Mouse (Mus musculus) Patski (cell line): Measurements from ENCODE around the gene 1110059E24Rik. TPM values are rescaled to one million over a fixed set of nuclear protein-coding genes. Genes with fewer than 3 reads are reported as not detected.

ENCODE experiments used
- ATAC-seq: fragments of 100-300 bp; one replicate; pipeline ENCODE4 v1.8.0; 2021
- CTCF ChIA-PET: fragments of 350-600 bp; sonication (Branson Sonifier 250); formaldehyde crosslinking; loops from one replicate; lab custom pipeline; 2022; ENCODE audit warnings: inconsistent platforms; lab: Charles Lee
- POLR2A ChIA-PET: fragments of 350-600 bp; sonication (Branson Sonifier 250); formaldehyde crosslinking; loops from one replicate; lab custom pipeline; 2022; ENCODE audit warnings: antibody characterized with exemption, inconsistent platforms; lab: Charles Lee
- DNase-seq: peaks from one replicate; pipeline ENCODE4 v3.0.0-alpha.2; 2011; ENCODE audit warnings: low read depth, low spot score
- H3K27me3 ChIP-seq: fragments of 371-371 bp; one replicate; pipeline ENCODE4 v1.5.1; 2021
- CTCF ChIP-seq: fragments of 100-300 bp; IDR thresholded peaks from one replicate; pipeline ENCODE4 v1.5.1; 2021
- in situ Hi-C: fragments of 300-500 bp; cut with MboI; formaldehyde crosslinking; loops from 3 replicates; pipeline ENCODE4 v1.11.1; 2018; ENCODE audit warnings: low pct_unique_long_range_greater_than_20kb, mixed read lengths
- polyA plus RNA-seq: library from polyadenylated mRNA; unstranded; gene quantifications from one replicate; pipeline ENCODE4 v1.2.3, GENCODE M21; 2021

1110059E24Rik gene
- polyA plus RNA-seq, 1 experiment from 2014 or later: 37.7 TPM

GRCm38 (mm10) chr19:21581404-21581803, 71.4 kb downstream of the 1110059E24Rik start:
- TF ChIP-seq CTCF: no peak
- CTCF ChIA-PET: no interaction called here
- ATAC-seq (no peak), DNase-seq (no peak)
- H3K27me3 ChIP-seq: no peaks in the 10 kb centered on the region
- in situ Hi-C loops: no loop called here
- POLR2A ChIA-PET: no interaction called here

- ChIA-PET CTCF (no interaction called here), POLR2A (no interaction called here)
- ATAC-seq: no peak
- no peak for DNase-seq
- no peak for TF ChIP-seq CTCF
- in situ Hi-C loops: no loop called here
- no peaks in the 10 kb centered on the region for H3K27me3 ChIP-seq
Measured at GRCm38 (mm10) chr19:21579896-21580295, 72.9 kb downstream of the 1110059E24Rik start.

GRCm38 (mm10) chr19:21577443-21577842, 75.3 kb downstream of the 1110059E24Rik start:
- no peak for DNase-seq

GRCm38 (mm10) chr19:21571986-21572385, 80.8 kb downstream of the 1110059E24Rik start:
- no peak for TF ChIP-seq CTCF
- DNase-seq (no peak), ATAC-seq (no peak)
- ChIA-PET CTCF (interaction anchor here (0.9 to 3.5 kb wide), 4 partner anchors 144 to 187 kb away, joined by 3 to 30 read pairs (median 3); no protein-coding TSS in a partner anchor), POLR2A (interaction anchor here (0.5 to 0.8 kb wide), 2 partner anchors 27 to 40 kb away, joined by 3 read pairs; no protein-coding TSS in a partner anchor)
- peaks cover 14% of the 10 kb centered on the region for H3K27me3 ChIP-seq
- in situ Hi-C loops: loop anchor here (5.0 kb wide), 2 partner anchors 175 to 735 kb away; no protein-coding TSS in a partner anchor

More at GRCm38 (mm10) chr19:21577443-21577842, 75.3 kb downstream of the 1110059E24Rik start:
- no peak for ATAC-seq
- H3K27me3 ChIP-seq: peaks cover 7% of the 10 kb centered on the region
- in situ Hi-C loops: no loop called here
- POLR2A ChIA-PET: no interaction called here
- TF ChIP-seq CTCF: no peak
- CTCF ChIA-PET: interaction anchor here (1.6 kb wide), 1 partner anchor 170 kb away, joined by 5 read pairs; no protein-coding TSS in a partner anchor

- CTCF ChIA-PET: interaction anchor here (0.9 to 3.5 kb wide), 5 partner anchors 145 to 187 kb away, joined by 3 to 30 read pairs (median 3); no protein-coding TSS in a partner anchor
- POLR2A ChIA-PET: interaction anchor here (0.5 to 0.8 kb wide), 2 partner anchors 27 to 41 kb away, joined by 3 read pairs; no protein-coding TSS in a partner anchor
- in situ Hi-C loops: loop anchor here (5.0 kb wide), 2 partner anchors 176 to 736 kb away; no protein-coding TSS in a partner anchor
- TF ChIP-seq CTCF: peak; percentile 86
- ATAC-seq (peak; percentile 76), DNase-seq (peak; percentile 13)
- peaks cover 14% of the 10 kb centered on the region for H3K27me3 ChIP-seq
Measured at GRCm38 (mm10) chr19:21571223-21571980, 81.4 kb downstream of the 1110059E24Rik start.

- in situ Hi-C loops: loop anchor here (5.0 kb wide), 2 partner anchors 177 to 737 kb away; no protein-coding TSS in a partner anchor
- CTCF ChIA-PET: interaction anchor here (0.9 to 3.5 kb wide), 2 partner anchors 171 to 177 kb away, joined by 3 to 30 read pairs; no protein-coding TSS in a partner anchor
- ATAC-seq: peak; percentile 13
- H3K27me3 ChIP-seq: peaks cover 14% of the 10 kb centered on the region
- DNase-seq: no peak
- POLR2A ChIA-PET: no interaction called here
- no peak for TF ChIP-seq CTCF
Measured at GRCm38 (mm10) chr19:21570778-21571177, 82.0 kb downstream of the 1110059E24Rik start.

GRCm38 (mm10) chr19:21568528-21569185, 84.1 kb downstream of the 1110059E24Rik start:
- POLR2A ChIA-PET: no interaction called here

GRCm38 (mm10) chr19:21567933-21568332, 84.8 kb downstream of the 1110059E24Rik start:
- in situ Hi-C loops: loop anchor here (10.0 kb wide), 1 partner anchor 713 kb away; no protein-coding TSS in a partner anchor
- H3K27me3 ChIP-seq: peaks cover 8% of the 10 kb centered on the region
- ChIA-PET POLR2A (no interaction called here), CTCF (no interaction called here)
- no peak for TF ChIP-seq CTCF
- ATAC-seq (no peak), DNase-seq (no peak)

More at GRCm38 (mm10) chr19:21568528-21569185, 84.1 kb downstream of the 1110059E24Rik start:
- no peak for DNase-seq
- H3K27me3 ChIP-seq: peaks cover 14% of the 10 kb centered on the region
- CTCF ChIA-PET: interaction anchor here (1.9 kb wide), 1 partner anchor 178 kb away, joined by 11 read pairs; no protein-coding TSS in a partner anchor
- ATAC-seq: no peak
- in situ Hi-C loops: loop anchor here (10.0 kb wide), 1 partner anchor 714 kb away; no protein-coding TSS in a partner anchor
- TF ChIP-seq CTCF: no peak

- in situ Hi-C loops: loop anchor here (10.0 kb wide), 1 partner anchor 712 kb away; no protein-coding TSS in a partner anchor
- ATAC-seq: no peak
- CTCF ChIA-PET: interaction anchor here (1.3 to 1.5 kb wide), 2 partner anchors 167 to 181 kb away, joined by 4 read pairs; no protein-coding TSS in a partner anchor
- no peak for TF ChIP-seq CTCF
- DNase-seq: no peak
- POLR2A ChIA-PET: no interaction called here
- peaks cover 6% of the 10 kb centered on the region for H3K27me3 ChIP-seq
Measured at GRCm38 (mm10) chr19:21566484-21566883, 86.3 kb downstream of the 1110059E24Rik start.

GRCm38 (mm10) chr19:21564461-21564797, 88.3 kb downstream of the 1110059E24Rik start:
- in situ Hi-C loops: loop anchor here (5.0 to 10.0 kb wide), 4 partner anchors 192 to 767 kb away; no protein-coding TSS in a partner anchor
- no peak for DNase-seq
- ChIA-PET CTCF (interaction anchor here (0.9 to 1.4 kb wide), 4 partner anchors 17 to 198 kb away, joined by 3 to 4 read pairs (median 3); no protein-coding TSS in a partner anchor), POLR2A (no interaction called here)
- peaks cover 13% of the 10 kb centered on the region for H3K27me3 ChIP-seq
- no peak for TF ChIP-seq CTCF
- ATAC-seq: peak; percentile 33
